Mouse (Mus musculus): ENCODE results near the gene Vps9d1. TPM values are rescaled to one million over a fixed set of nuclear protein-coding genes. Genes with fewer than 3 reads are reported as not detected.

Vps9d1 gene
- polyA plus RNA-seq, 1 experiment = 30.0 TPM

- H3K36me3 ChIP-seq (ENCODE audit: control insufficient read depth, insufficient read depth, low read length) = no peaks in the 10 kb centered on the region
- no peak for TF ChIP-seq POLR2A (IDR thresholded peaks at IDR 0.05; ENCODE audit: control insufficient read depth, low read depth, low read length)
- TF ChIP-seq CTCF (IDR thresholded peaks at IDR 0.05; ENCODE audit: control insufficient read depth, insufficient read depth, insufficient replicate concordance, low read depth, low read length) = no peak; the same call in 1 of the 2 replicates
Observed at GRCm38 (mm10) chr8:123243053-123243452, 11.1 kb downstream of the Vps9d1 start.

GRCm38 (mm10) chr8:123242107-123242923 lies 11.8 kb downstream of the Vps9d1 start:
- Histone ChIP-seq H3K36me3 (ENCODE audit: control insufficient read depth, insufficient read depth, low read length) (no peaks in the 10 kb centered on the region), H3K27ac (ENCODE audit: control insufficient read depth, insufficient read depth, low read depth, low read length) (no peak overlapping the region), H3K4me1 (ENCODE audit: control insufficient read depth, insufficient read depth, low read length) (no peaks in the 10 kb centered on the region), H3K27me3 (ENCODE audit: control insufficient read depth, insufficient read depth, low read length) (no peaks in the 10 kb centered on the region), H3K4me3 (ENCODE audit: control insufficient read depth, low read depth, low read length) (no peak overlapping the region)
- TF ChIP-seq CTCF (IDR thresholded peaks at IDR 0.05; ENCODE audit: control insufficient read depth, insufficient read depth, insufficient replicate concordance, low read depth, low read length) = no peak
- TF ChIP-seq POLR2A (IDR thresholded peaks at IDR 0.05; ENCODE audit: control insufficient read depth, low read depth, low read length) = no peak

More at GRCm38 (mm10) chr8:123243053-123243452, 11.1 kb downstream of the Vps9d1 start:
- Histone ChIP-seq H3K27ac (ENCODE audit: control insufficient read depth, insufficient read depth, low read depth, low read length) (no peak overlapping the region), H3K27me3 (ENCODE audit: control insufficient read depth, insufficient read depth, low read length) (no peaks in the 10 kb centered on the region), H3K4me1 (ENCODE audit: control insufficient read depth, insufficient read depth, low read length) (no peaks in the 10 kb centered on the region), H3K4me3 (ENCODE audit: control insufficient read depth, low read depth, low read length) (no peak overlapping the region)

GRCm38 (mm10) chr8:123239398-123239797 lies 14.8 kb downstream of the Vps9d1 start:
- Histone ChIP-seq H3K4me3 (ENCODE audit: control insufficient read depth, low read depth, low read length) (no peak overlapping the region), H3K4me1 (ENCODE audit: control insufficient read depth, insufficient read depth, low read length) (peaks cover 18% of the 10 kb centered on the region), H3K27me3 (ENCODE audit: control insufficient read depth, insufficient read depth, low read length) (no peaks in the 10 kb centered on the region), H3K27ac (ENCODE audit: control insufficient read depth, insufficient read depth, low read depth, low read length) (no peak overlapping the region), H3K36me3 (ENCODE audit: control insufficient read depth, insufficient read depth, low read length) (no peaks in the 10 kb centered on the region)
- TF ChIP-seq POLR2A (IDR thresholded peaks at IDR 0.05; ENCODE audit: control insufficient read depth, low read depth, low read length) (no peak), CTCF (IDR thresholded peaks at IDR 0.05; ENCODE audit: control insufficient read depth, insufficient read depth, insufficient replicate concordance, low read depth, low read length) (no peak)

GRCm38 (mm10) chr8:123235520-123236497 lies 18.3 kb downstream of the Vps9d1 start, which contains the start of gene Spata2l:
Gene Spata2l (minus strand): TSS chr8:123236233.
- H3K4me3 ChIP-seq (ENCODE audit: control insufficient read depth, low read depth, low read length) = peak within 1 kb of the TSS; percentile 87
- H3K27me3 ChIP-seq (ENCODE audit: control insufficient read depth, insufficient read depth, low read length) = no peaks in the 10 kb centered on the region
- no peaks in the 10 kb centered on the region for H3K36me3 ChIP-seq (ENCODE audit: control insufficient read depth, insufficient read depth, low read length)
- H3K4me1 ChIP-seq (ENCODE audit: control insufficient read depth, insufficient read depth, low read length) = peaks cover 18% of the 10 kb centered on the region
- TF ChIP-seq CTCF (IDR thresholded peaks at IDR 0.05; ENCODE audit: control insufficient read depth, insufficient read depth, insufficient replicate concordance, low read depth, low read length) (no peak), POLR2A (IDR thresholded peaks at IDR 0.05; ENCODE audit: control insufficient read depth, low read depth, low read length) (peak; percentile 29; the same call in 1 of the 2 replicates)
- peak within 1 kb of the TSS; percentile 93 for H3K27ac ChIP-seq (ENCODE audit: control insufficient read depth, insufficient read depth, low read depth, low read length)

- Histone ChIP-seq H3K4me3 (ENCODE audit: control insufficient read depth, low read depth, low read length) (peak overlapping the region; percentile 87), H3K36me3 (ENCODE audit: control insufficient read depth, insufficient read depth, low read length) (no peaks in the 10 kb centered on the region), H3K27ac (ENCODE audit: control insufficient read depth, insufficient read depth, low read depth, low read length) (peak overlapping the region; percentile 93), H3K4me1 (ENCODE audit: control insufficient read depth, insufficient read depth, low read length) (peaks cover 18% of the 10 kb centered on the region), H3K27me3 (ENCODE audit: control insufficient read depth, insufficient read depth, low read length) (no peaks in the 10 kb centered on the region)
- TF ChIP-seq POLR2A (IDR thresholded peaks at IDR 0.05; ENCODE audit: control insufficient read depth, low read depth, low read length) = peak; percentile 81; the same call in 1 of the 2 replicates
- TF ChIP-seq CTCF (IDR thresholded peaks at IDR 0.05; ENCODE audit: control insufficient read depth, insufficient read depth, insufficient replicate concordance, low read depth, low read length) = 0 out of 2 replicates have a peak, but pooled peaks have one; percentile 2
Observed at GRCm38 (mm10) chr8:123234918-123235519, 19.1 kb downstream of the Vps9d1 start.

- no peaks in the 10 kb centered on the region for H3K36me3 ChIP-seq (ENCODE audit: control insufficient read depth, insufficient read depth, low read length)
- TF ChIP-seq POLR2A (IDR thresholded peaks at IDR 0.05; ENCODE audit: control insufficient read depth, low read depth, low read length) (no peak), CTCF (IDR thresholded peaks at IDR 0.05; ENCODE audit: control insufficient read depth, insufficient read depth, insufficient replicate concordance, low read depth, low read length) (no peak)
- no peaks in the 10 kb centered on the region for H3K27me3 ChIP-seq (ENCODE audit: control insufficient read depth, insufficient read depth, low read length)
- H3K4me1 ChIP-seq (ENCODE audit: control insufficient read depth, insufficient read depth, low read length) = peaks cover 18% of the 10 kb centered on the region
- H3K4me3 ChIP-seq (ENCODE audit: control insufficient read depth, low read depth, low read length) = peak overlapping the region; percentile 87
- no peak overlapping the region for H3K27ac ChIP-seq (ENCODE audit: control insufficient read depth, insufficient read depth, low read depth, low read length)
Observed at GRCm38 (mm10) chr8:123233760-123234159, 20.4 kb downstream of the Vps9d1 start.
